Mouse (Mus musculus) ES-E14 (cell line): ENCODE results near the gene Cmip. TPM values are rescaled to one million over a fixed set of nuclear protein-coding genes. Genes with fewer than 3 reads are reported as not detected.

Experiments
- DNase-seq: peaks from one replicate; pipeline ENCODE4 v3.0.0-alpha.2; 2013; ENCODE audit warnings: low read depth, low spot score
- H3K27ac ChIP-seq: 2 replicates; pipeline ENCODE4 v1.5.1; 2012; ENCODE audit warnings: low read depth, mild to moderate bottlenecking, low read length, moderate library complexity, mixed read lengths; ENCODE audit not compliant: poor library complexity, insufficient read depth, severe bottlenecking
- H3K36me3 ChIP-seq: 2 replicates; pipeline ENCODE4 v1.6.1; 2012; ENCODE audit warnings: mild to moderate bottlenecking, low read length, moderate library complexity, mixed read lengths; ENCODE audit not compliant: control insufficient read depth, poor library complexity, insufficient read depth, severe bottlenecking
- H3K4me1 ChIP-seq, 2 experiments: fragments of 150-350 bp in 1 of 2; sonication (generic) in 1 of 2; 2 replicates each; pipeline ENCODE4 v1.6.1; 2012; ENCODE audit warnings: low read length in 2 of 2, mild to moderate bottlenecking in 1 of 2, mixed read lengths in 1 of 2; ENCODE audit not compliant: control insufficient read depth in 2 of 2, insufficient read depth in 2 of 2, poor library complexity in 1 of 2
- H3K4me3 ChIP-seq, 2 experiments: fragments of 150-350 bp in 1 of 2; sonication (generic) in 1 of 2; 2 replicates each; pipeline ENCODE4 v1.5.1; 2012; ENCODE audit warnings: low read length in 2 of 2, low read depth in 1 of 2, mild to moderate bottlenecking in 1 of 2, mixed read lengths in 1 of 2; ENCODE audit not compliant: insufficient read depth in 1 of 2, poor library complexity in 1 of 2, severe bottlenecking in 1 of 2
- H3K9ac ChIP-seq: 2 replicates; pipeline ENCODE4 v1.6.1; 2012; ENCODE audit warnings: low read depth, mild to moderate bottlenecking, low read length, mixed read lengths; ENCODE audit not compliant: poor library complexity, insufficient read depth, severe bottlenecking
- H3K9me3 ChIP-seq: fragments of 150-350 bp; sonication (generic); 2 replicates; pipeline ENCODE4 v1.6.1; 2012; ENCODE audit warnings: low read depth, mild to moderate bottlenecking, low read length; ENCODE audit not compliant: control insufficient read depth, insufficient read depth
- CHD2 ChIP-seq: IDR thresholded peaks from 2 replicates; pipeline ENCODE4 v1.6.1; 2014; ENCODE audit warnings: mild to moderate bottlenecking, low read depth, low read length, inconsistent platforms
- HCFC1 ChIP-seq: IDR thresholded peaks from 2 replicates; pipeline ENCODE4 v1.6.1; 2012; ENCODE audit warnings: low read length, inconsistent platforms, borderline replicate concordance; ENCODE audit not compliant: insufficient read depth
- MAFK ChIP-seq: IDR thresholded peaks from 2 replicates; pipeline ENCODE4 v1.6.1; 2014; ENCODE audit warnings: mild to moderate bottlenecking, low read depth, low read length, inconsistent platforms; ENCODE audit not compliant: insufficient read depth
- ZC3H11A ChIP-seq: IDR thresholded peaks from 2 replicates; pipeline ENCODE4 v1.6.1; 2012; ENCODE audit warnings: low read depth, mild to moderate bottlenecking, inconsistent platforms, low read length, borderline replicate concordance
- ZNF384 ChIP-seq: IDR thresholded peaks from 2 replicates; pipeline ENCODE4 v1.6.1; 2012; ENCODE audit warnings: low read depth, low read length, inconsistent platforms
- in situ Hi-C, 2 experiments: fragments of 600-800 bp; cut with MboI; formaldehyde crosslinking; loops; one replicate each; pipeline ENCODE4 v1.15.1; 2025; ENCODE audit warnings: low sequenced_read_pairs in 2 of 2, inconsistent platforms in 1 of 2; ENCODE audit not compliant: unreplicated experiment in 2 of 2
- total RNA-seq: library from RNA; depleted of rRNA; stranded (reverse); fragments of 300-350 nt; gene quantifications from 2 replicates; pipeline ENCODE4 v1.2.3, GENCODE M21; 2012

Cmip gene
- total RNA-seq, 1 experiment: 26.3 TPM

- in situ Hi-C loops: no loop called here
- no peak for TF ChIP-seq ZNF384
- no peak for TF ChIP-seq MAFK
- no peak for TF ChIP-seq ZC3H11A
- no peak for TF ChIP-seq HCFC1
- TF ChIP-seq CHD2: no peak
- Histone ChIP-seq H3K9me3 (no peaks in the 10 kb centered on the region), H3K9ac (no peak overlapping the region), H3K27ac (no peak overlapping the region), H3K36me3 (no peaks in the 10 kb centered on the region; the same call in 1 of the 2 replicates), H3K4me3 (no peak overlapping the region), H3K4me1 (peaks cover 2 to 11% of the 10 kb centered on the region in 2 experiments; a peak in 2 of 4 replicates)
- no peak for DNase-seq
Observed at GRCm38 (mm10) chr8:117326735-117327134, 69.9 kb downstream of the Cmip start.

GRCm38 (mm10) chr8:117327385-117327837, 70.5 kb downstream of the Cmip start:
- no peak overlapping the region for H3K27ac ChIP-seq
- peaks cover 2 to 14% of the 10 kb centered on the region in 2 experiments; a peak in 2 of 4 replicates for H3K4me1 ChIP-seq
- H3K36me3 ChIP-seq: no peaks in the 10 kb centered on the region; the same call in 1 of the 2 replicates
- DNase-seq: no peak
- no peak overlapping the region for H3K9ac ChIP-seq
- no peak overlapping the region for H3K4me3 ChIP-seq
- no peaks in the 10 kb centered on the region for H3K9me3 ChIP-seq
- in situ Hi-C loops: no loop called here
- no peak for TF ChIP-seq CHD2

- Histone ChIP-seq H3K36me3 (no peaks in the 10 kb centered on the region; the same call in 1 of the 2 replicates), H3K27ac (no peak overlapping the region)
Observed at GRCm38 (mm10) chr8:117328758-117329157, 71.9 kb downstream of the Cmip start.

GRCm38 (mm10) chr8:117329167-117329566, 72.3 kb downstream of the Cmip start:
- H3K36me3 ChIP-seq: no peaks in the 10 kb centered on the region; the same call in 1 of the 2 replicates
- DNase-seq: no peak
- no peak overlapping the region for H3K9ac ChIP-seq
- no peaks in the 10 kb centered on the region for H3K9me3 ChIP-seq
- no peak for TF ChIP-seq HCFC1
- no peak for TF ChIP-seq MAFK
- TF ChIP-seq CHD2: no peak
- TF ChIP-seq ZNF384: no peak
- TF ChIP-seq ZC3H11A: no peak
- H3K4me3 ChIP-seq: no peak overlapping the region
- H3K27ac ChIP-seq: no peak overlapping the region
- in situ Hi-C loops: no loop called here
- peaks cover 2 to 27% of the 10 kb centered on the region in 2 experiments; a peak in 3 of 4 replicates for H3K4me1 ChIP-seq

More at GRCm38 (mm10) chr8:117328758-117329157, 71.9 kb downstream of the Cmip start:
- in situ Hi-C loops: no loop called here
- 0 out of 2 replicates have a peak, but pooled peaks have one; percentile 20 for TF ChIP-seq ZNF384
- peak; percentile 27; the same call in 1 of the 2 replicates for TF ChIP-seq MAFK
- no peak for TF ChIP-seq HCFC1
- TF ChIP-seq CHD2: no peak
- TF ChIP-seq ZC3H11A: no peak
- Histone ChIP-seq H3K9ac (no peak overlapping the region), H3K4me3 (no peak overlapping the region), H3K4me1 (peaks cover 2 to 23% of the 10 kb centered on the region in 2 experiments; a peak in 3 of 4 replicates), H3K9me3 (no peaks in the 10 kb centered on the region)
- no peak for DNase-seq

- no peak for DNase-seq
- Histone ChIP-seq H3K4me1 (peaks cover 6 to 35% of the 10 kb centered on the region in 2 experiments; a peak in 3 of 4 replicates), H3K9ac (no peak overlapping the region), H3K27ac (no peak overlapping the region), H3K9me3 (no peaks in the 10 kb centered on the region), H3K36me3 (no peaks in the 10 kb centered on the region; the same call in 1 of the 2 replicates), H3K4me3 (no peak overlapping the region)
- in situ Hi-C loops: no loop called here
- TF ChIP-seq MAFK (no peak), HCFC1 (no peak), ZNF384 (no peak), CHD2 (no peak), ZC3H11A (no peak)
Observed at GRCm38 (mm10) chr8:117329903-117330302, 73.0 kb downstream of the Cmip start.
